Mouse (Mus musculus): ENCODE measurements around the gene Uts2r.

Gene Uts2r

DNA sequence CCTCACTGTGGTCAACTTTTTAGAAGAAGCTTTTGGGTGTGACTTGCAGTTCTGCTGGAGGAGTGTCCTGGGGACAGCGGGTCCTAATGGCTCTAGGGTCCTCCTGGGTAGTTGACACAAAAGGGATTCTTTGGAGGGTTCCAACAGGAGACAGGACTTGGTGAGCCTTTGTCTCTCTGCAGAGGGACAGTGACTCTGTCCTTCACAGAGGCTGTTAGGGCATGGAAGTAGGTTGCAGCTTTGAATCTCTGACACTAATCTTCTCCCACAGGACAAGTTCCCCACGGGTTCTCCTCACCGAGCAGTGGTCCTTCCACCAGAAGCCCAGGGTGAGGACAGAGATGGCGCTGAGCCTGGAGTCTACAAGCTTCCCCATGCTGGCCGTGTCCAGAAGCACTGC is at the start of gene Uts2r:
Uts2r (plus strand) TSS at position 301 of the 400 bp plus-strand sequence.
- DNase-seq (ENCODE audit: low spot score), result no peak

DNA sequence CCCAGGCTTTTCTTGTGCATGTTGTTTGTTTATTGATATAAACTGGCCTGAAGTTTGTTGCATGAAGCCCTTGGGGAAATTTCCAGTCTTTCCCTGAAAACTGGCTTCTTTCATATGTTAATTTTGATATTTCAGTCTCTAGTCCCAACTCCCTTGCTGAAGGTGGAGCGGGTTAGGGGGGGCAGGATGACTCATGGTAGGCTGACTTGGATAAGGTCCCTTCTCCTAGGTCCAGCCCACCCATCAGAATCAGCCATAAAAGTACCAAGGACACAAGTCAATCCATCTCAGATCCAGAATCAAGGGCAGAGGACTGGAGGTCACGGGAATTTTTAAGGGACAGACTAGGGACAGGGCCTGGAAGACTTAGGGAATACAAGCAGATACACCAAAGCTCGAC is 49.0 kb upstream of the Uts2r start:
- no peak for DNase-seq (ENCODE audit: low spot score)

DNA sequence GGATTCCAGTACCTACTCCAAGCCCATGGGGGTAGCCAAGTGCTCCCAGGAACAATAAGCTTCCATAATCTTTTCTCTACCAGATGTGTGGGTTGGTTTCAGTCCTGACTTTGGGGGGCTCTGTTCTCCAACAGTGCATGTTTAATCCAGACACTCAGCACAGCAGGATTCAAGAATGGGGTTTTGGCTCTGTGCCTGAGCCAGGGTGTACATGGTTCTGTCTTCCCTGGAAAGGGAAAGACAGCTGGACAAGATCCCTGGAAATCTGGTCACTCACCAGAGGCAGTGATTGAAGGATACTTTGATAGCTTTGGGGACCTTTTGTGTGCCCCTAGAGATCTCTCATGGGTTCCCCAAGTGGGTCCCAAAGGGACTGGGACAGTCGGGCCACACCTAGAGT is 48.5 kb upstream of the Uts2r start:
- DNase-seq (ENCODE audit: low spot score), result no peak

DNA sequence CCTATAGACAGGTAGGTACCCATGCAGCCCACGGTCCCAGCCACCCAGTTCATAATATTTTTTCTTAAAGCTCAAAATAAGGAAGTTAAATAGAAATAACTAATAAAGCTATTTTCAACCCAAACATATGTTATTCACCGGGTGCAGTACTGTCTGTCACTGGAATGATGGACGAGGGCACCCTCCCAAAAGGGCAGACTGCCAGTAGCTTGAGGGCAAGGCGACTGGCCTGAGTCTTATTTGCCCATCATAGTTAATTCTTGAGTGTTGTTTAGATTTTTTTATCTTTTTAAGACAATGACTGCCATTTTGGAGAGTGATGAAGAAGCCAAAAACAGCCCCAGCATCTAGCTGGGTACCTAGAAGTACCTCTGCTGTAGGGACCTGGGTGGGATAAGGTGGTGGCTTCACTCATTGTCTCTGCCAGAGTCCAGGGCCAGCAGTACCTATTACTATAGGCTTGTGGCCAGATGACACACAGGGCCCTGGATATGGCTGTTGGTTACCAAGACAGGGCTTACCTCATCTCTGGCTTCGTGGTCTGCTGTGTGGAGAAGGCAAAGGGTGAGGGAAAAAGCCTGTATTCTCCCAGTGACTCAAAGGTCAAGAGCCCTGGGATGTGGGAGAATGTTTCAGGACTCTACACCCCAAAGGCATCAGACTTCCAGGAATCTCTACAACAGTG is 47.8 kb upstream of the Uts2r start:
- no peak for DNase-seq (ENCODE audit: low spot score)

DNA sequence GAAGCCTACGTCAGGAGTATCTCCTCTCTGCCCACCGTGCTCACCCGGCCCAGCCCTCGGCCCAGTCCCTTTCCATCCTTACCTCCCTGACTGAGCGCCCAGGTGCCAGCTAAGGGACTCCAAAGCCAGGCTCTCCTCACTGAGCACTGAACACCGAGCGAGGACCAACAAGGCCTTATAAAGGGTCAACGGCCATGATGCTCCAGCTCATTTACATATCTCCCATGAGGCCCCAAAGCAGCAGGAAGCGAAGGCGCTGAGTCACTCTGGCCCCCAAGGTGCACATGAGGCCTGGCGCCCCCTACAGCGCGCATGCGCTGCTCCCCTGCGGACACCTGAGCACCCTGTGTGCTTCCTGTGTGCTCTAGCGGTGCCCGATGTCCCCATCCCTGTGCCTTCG is 42.0 kb upstream of the Uts2r start:
- DNase-seq (ENCODE audit: low spot score), result no peak

DNA sequence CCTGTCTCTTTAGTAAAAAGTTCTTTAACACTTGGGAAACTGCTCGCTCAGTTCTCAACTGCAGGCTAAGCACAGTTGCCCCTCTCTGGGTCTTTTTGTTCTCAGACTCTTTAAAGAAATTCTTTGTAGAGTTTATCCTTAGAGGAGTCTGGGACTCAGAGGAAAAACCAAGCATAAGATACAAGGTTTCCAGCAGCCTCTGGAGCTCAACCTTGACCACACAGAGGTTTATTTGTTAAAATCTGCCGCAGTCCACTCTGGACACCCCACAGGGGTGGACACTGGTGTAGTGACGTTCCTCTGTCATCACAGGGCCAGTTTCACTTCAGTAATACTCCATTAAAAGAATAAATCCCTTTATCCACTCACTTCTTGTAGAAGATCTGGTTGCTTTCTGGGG is 41.5 kb upstream of the Uts2r start, which contains the start of gene Tex19.2:
Tex19.2 (minus strand) TSS at position 101 of the 400 bp plus-strand sequence.
- no peak for DNase-seq (ENCODE audit: low spot score)

DNA sequence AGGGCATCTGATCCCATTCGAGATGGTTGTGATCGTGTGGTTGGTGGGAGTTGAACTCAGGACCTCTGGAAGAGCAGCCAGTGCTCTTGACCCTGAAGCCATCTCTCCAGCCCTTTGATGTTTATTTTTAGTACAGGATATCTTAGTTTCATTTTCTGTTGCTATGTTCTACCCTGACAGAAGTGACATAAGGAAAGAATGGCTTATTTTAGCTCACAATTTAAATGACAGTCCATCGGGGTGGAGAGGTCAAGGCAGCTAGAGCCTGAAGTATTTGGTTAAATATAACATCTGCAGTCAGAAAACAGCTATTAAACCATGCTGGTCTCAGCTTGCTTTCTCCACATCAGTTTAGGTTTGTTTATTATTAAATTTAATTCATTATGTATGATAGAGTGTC is 38.9 kb upstream of the Uts2r start:
- no peak for DNase-seq (ENCODE audit: low spot score)

DNA sequence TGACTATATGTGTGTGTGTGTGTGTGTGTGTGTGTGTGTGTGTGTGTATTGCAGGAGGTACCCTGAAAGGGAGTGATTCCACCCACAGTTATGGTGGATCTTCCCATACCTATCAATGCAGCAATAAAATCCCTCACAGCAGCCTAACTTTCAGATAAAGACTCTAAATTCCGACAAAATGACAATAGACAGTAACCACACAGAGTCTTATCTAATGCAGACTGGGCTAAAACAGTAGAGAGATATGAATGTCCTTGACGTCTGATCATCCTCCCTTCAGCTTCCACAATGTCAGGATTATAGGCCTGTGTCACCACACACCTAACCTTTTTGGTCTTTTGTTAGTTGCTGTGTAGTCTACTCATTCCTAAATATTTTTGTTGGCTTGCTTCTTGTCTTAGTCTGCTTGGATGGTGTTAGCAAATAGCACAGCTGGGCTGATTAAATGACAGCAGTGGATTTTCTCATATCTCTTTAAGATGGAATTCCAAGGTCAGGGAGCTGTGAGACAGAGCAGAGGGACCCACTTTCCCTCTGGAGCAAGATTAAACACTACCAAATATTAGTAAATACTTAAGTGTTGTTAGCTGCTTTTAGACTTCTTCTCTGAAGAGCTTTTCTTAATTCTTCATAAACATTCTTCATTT is 37.9 kb upstream of the Uts2r start:
- DNase-seq (ENCODE audit: low spot score), result no peak

DNA sequence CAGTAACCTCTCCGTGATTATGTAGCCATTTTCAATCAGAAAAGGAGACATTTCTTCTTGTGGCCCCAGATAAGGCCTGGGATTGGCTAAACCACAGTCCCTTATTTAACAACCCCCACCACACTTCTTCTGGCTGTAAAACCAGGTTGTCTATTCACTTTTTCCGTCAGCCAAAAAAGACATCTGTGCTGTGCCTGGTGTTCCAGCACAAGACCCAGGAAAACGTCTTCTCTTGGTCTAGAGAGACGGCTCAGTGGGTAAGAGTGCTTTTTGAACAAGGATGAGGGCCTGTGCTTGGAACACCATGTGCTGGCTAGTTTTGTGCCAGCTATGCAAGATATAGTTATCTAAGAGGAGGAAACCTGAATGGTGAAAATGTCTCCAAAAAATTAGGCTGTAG is 36.6 kb upstream of the Uts2r start:
- DNase-seq (ENCODE audit: low spot score), result no peak

DNA sequence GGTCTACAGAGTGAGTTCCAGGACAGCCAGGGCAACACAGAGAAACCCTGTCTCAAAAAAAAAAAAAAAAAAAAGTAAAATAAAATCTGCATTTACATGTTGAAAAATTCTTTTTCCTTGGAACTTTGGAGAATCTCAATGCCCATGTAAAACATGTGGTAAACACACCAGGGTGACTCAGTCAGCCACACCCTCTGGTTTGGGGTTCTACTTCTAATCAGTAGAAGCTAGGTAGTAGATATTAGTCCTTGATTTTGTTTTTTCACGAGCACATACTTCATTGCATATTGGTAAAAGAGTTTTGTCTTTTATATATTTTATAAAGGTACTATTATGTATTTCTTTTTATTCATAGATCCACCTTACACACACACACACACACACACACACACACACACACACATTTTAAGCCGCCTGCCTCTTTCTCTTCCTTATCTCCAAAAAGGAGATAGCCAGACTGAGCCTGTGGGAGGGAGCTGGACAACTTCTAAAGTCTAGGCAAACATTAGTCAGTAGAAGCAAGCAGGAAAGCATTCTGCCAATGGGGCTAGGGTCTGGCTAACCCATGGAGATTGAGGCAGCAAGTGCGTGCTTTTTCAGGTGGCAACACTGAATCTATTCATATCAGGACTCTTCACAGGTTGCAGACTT is 34.4 kb upstream of the Uts2r start:
- no peak for DNase-seq (ENCODE audit: low spot score)

DNA sequence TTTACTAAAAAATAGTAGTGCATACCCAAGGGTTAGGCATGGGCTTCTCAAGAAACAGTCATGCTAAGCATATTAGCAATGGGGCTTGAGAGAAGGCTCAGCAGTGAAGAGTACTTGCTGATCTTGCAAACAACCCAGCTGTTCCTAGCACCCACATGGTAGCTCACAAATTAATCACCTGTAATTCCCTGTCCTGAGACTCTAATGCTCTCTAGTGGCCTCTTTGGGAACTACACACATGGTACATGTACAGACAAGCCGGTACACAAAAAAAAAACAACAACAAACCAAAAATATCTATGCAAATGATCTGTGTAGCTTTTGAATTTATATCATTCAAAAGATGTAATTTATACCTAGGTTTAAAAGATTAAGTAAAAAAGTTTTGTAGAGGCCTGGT is 33.7 kb upstream of the Uts2r start:
- DNase-seq (ENCODE audit: low spot score), result no peak

DNA sequence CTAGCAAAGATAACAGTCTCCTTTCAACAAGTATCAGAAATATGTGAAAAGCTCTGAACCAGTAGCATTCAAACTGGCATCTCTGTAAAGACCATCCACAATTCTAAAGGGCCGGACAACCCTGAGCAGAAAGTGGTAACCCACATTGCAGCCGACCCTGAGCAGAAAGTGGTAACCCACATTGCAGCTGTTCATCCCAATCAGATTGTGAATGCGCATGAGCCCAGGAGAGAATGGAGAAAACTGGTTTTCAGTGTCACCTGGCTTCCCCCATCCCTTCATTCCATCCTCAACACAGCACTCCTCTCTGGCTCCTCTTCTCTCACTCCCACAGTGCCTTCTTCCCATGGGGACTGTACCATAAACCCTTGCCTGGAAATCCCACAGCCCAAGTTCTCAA is 32.6 kb upstream of the Uts2r start:
- DNase-seq (ENCODE audit: low spot score), result no peak

DNA sequence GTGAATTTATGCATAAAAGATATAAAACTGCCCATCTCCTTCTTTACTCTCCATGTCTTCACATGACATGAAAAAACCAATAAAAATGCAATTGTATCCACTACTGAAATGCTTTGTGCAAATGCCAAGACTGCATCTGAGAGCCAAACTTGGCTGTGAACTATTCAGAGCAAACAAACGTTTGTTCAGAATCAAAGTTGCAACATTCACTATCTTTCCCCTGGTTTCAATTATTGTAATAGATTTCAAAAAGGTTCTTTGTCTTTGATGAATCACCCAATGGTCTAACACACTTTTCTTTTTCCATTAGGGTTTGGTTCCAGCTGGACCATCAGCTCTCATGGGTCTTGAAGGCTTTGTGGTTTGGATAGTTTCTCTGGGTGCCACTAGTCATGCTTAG is 30.5 kb upstream of the Uts2r start:
- no peak for DNase-seq (ENCODE audit: low spot score)

DNA sequence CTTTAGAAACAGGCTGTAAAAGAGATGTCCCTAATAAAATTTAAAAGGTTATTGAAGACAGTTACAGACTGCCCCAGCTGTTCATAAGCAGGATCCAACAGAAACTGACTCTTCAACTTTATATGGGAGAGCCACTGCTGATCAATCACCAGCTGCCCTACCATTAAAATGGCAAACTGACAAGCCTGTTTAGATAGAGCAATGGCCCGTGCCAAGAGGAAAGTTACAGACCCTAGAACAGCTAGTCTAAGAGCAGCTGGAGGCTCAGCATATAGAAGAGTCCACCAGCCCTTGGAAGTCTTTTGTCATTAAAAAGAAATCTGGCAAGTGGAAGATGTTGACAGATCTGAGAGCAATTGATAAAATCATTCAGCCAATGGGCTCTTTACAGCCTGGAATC is 25.5 kb upstream of the Uts2r start:
- DNase-seq (ENCODE audit: low spot score), result no peak

DNA sequence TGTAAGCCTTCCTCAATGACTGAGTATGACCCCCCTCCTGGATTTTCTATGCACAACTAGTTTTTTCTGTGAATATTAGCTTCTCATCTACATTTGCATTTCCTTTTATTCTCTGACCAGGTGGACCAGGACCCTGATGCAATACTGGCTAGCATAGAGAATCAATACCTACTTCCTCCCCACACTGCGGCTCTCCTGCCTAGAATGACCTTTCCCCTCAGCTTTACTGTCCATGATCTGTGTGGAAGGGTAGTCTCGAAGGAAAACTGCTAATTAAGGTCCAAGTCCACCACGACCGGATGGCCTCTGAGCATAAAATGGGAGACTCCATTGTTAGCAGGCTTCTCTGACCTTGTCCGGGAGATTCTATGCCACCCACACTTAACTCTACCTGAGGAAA is 22.4 kb upstream of the Uts2r start:
- DNase-seq (ENCODE audit: low spot score), result no peak

DNA sequence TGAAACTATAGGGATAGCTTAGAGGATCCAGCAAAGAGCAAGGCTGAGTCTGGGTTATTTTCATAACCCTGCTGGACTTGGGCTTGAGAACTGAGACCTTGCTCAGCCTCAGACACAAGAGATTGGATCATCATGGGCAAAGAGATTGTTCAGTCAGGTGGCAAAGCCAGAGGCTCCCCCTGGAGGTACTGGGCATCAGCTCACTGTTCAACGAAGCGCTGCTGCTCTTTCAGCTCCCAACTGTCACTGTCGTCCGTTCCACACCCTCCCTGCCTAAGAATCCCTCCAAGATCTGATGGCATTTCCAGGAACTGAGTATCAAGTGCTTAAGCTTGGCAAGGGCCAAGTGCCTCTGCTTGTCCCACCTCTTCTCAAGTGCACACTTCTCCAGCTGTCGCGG is 21.3 kb upstream of the Uts2r start:
- DNase-seq (ENCODE audit: low spot score), result no peak

DNA sequence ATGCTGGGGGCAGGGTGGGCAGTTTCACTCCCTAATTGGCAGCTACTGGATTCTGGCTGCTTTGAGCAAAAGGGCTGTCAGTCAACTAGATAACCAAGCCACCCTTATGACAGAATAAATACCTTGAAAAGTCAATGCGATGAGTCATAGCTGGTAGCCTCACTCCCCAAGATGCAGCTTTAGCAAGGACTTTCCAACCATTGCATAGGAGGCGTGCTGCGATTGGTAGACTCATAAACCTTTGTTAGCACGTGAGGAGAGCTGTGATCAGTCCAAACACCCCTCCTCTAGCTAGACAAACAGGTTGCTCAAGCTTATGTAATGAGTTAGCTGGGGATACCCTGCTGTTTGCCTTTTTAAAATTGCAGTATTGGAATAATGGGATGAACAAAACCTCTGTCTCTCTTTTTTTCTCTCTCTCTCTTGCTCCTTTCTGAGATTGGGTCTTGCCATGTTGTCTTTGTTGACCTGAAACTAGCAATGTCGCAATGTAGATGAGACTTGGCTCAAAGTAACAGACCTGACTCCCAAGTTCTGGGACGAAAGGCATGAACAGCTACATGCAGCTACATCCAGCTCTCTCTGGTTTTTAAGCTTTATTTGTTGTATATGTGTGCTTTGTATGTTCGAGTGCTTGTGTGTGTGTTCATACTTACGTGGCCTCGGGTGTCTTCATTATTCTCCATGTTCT is 16.6 kb upstream of the Uts2r start:
- no peak for DNase-seq (ENCODE audit: low spot score)

DNA sequence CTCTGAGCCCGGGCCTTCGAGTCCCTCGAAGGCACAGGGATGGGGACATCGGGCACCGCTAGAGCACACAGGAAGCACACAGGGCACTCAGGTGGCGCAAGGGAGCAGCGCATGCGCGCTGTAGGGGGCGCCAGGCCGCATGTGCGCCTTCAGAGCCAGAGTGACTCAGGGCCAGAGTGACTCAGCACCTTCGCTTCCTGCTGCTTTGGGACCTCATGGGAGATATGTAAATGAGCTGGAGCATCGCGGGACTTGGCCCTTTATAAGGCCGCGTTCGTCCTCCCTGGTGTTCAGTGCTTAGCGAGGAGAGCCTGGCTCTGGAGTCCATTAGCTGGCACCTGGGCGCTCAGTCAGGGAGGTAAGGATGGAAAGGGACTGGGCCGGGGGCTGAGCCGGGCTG is 14.2 kb upstream of the Uts2r start, which contains the start of gene Tex19.1:
Tex19.1 (plus strand) TSS at position 279 of the 400 bp plus-strand sequence.
- no peak for DNase-seq (ENCODE audit: low spot score)

DNA sequence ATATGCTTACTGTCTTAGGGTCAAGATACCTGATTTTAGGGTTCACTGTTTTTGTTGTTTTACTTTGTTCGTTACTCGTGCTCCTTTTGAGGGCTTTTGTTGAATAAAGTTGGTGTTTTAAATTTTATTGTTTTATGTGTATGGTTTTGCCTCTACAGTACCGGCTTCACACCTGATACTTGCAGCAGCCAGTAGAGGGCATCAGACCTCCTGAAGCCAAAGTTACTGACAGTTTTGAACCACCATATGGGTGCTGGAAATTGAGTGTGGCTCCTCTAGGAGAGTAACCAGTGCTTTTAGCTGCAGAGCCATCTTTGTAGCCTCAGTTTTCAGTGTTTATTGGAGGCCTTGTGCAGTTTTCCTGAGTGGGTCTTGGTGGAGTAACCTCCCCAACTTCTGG is 11.9 kb upstream of the Uts2r start:
- no peak for DNase-seq (ENCODE audit: low spot score)

DNA sequence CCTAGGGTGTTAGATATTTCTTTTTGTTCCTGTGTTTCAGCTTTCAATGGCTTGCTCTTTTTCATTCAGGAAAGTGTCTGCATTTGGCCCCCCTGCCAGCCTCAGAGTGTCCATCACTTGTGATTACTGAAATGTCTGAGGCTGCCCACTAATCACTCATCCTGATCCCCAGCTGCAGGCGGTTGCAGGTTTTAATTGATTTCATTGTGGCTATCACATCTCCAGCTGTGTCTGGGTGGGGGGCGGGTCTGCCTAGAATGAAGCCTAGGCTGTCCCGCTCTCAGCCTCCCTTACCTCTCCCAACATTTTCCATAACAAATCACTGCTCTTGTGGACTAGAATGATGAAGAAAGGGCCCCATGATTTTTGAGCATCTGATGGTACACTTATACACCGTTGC is 5.9 kb upstream of the Uts2r start:
- DNase-seq (ENCODE audit: low spot score), result no peak

DNA sequence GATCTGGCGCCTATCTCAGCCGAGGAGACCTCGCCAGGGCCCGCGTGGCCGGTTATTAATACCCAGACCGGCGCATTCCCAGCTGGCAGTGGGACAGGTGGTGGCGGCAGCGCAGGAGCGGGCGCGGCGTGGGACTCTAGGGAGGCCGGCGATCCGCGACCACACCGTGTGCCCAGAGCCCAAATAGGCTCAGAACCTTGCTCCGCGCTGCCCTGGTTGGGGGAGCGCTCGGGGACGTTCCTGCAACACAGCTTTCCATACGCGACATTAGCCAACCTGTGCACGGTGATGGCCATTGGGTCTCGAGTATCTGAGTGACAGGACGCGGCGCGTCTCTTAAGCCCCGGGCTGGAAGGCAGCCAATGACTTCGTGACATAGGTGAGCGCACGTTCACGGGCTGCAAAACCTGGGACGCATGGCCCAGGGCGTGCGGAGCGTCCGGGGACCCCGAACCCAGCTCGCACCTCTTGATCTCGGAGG is 3.6 kb upstream of the Uts2r start:
- no peak for DNase-seq (ENCODE audit: low spot score)

DNA sequence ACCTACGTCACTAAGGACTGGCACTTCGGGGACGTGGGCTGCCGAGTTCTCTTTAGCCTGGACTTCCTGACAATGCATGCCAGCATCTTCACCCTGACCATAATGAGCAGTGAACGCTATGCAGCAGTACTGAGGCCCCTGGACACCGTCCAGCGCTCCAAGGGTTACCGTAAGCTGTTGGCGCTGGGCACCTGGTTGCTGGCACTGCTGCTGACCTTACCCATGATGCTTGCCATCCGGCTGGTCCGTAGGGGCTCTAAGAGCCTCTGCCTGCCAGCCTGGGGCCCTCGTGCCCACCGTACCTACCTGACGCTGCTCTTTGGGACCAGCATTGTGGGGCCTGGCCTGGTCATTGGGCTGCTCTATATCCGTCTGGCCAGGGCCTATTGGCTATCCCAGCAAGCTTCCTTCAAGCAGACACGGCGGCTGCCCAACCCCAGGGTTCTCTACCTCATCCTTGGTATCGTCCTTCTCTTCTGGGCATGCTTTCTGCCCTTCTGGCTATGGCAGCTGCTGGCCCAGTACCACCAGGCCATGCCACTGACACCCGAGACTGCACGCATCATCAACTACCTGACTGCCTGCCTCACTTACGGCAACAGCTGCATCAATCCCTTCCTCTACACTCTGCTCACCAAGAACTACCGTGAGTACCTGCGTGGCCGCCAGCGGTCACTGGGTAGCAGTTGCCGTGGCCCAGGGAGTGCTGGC is 720 bp downstream of the Uts2r start:
- DNase-seq (ENCODE audit: low spot score), result no peak

Data from ovary, postnatal 14 days (tissue).